Mouse (Mus musculus) hindbrain, embryonic 16.5 days (tissue): ENCODE results near the gene Syt13. TPM values are rescaled to one million over a fixed set of nuclear protein-coding genes. Genes with fewer than 3 reads are reported as not detected.
A peak's percentile ranks its signal among the peaks of the same experiment; 100 is the strongest.

Experiments
- ATAC-seq: fragments of 200-750 bp; cut with Nextera tagmentation; 2 replicates; pipeline ENCODE4 v1.8.0; 2017; ENCODE audit warnings: moderate TSS enrichment, moderate library complexity
- H3K27ac ChIP-seq: fragments of 300-500 bp; sonication (generic); 2 replicates; pipeline ENCODE4 v1.5.1; 2014; ENCODE audit warnings: low read depth, mild to moderate bottlenecking, control low read depth, low read length, moderate library complexity
- H3K27me3 ChIP-seq: fragments of 300-500 bp; sonication (generic); replicated peaks from 2 replicates; pipeline ENCODE4 v1.6.1; 2014; ENCODE audit warnings: low read length; ENCODE audit not compliant: control insufficient read depth, insufficient read depth
- H3K36me3 ChIP-seq: fragments of 300-500 bp; sonication (generic); 2 replicates; pipeline ENCODE4 v1.6.1; 2014; ENCODE audit warnings: mild to moderate bottlenecking, low read length, moderate library complexity, mixed read lengths; ENCODE audit not compliant: control insufficient read depth, insufficient read depth
- H3K4me1 ChIP-seq: fragments of 300-500 bp; sonication (generic); 2 replicates; pipeline ENCODE4 v1.6.1; 2014; ENCODE audit warnings: low read depth, low read length; ENCODE audit not compliant: control insufficient read depth, insufficient read depth
- H3K4me2 ChIP-seq: fragments of 300-500 bp; sonication (generic); 2 replicates; pipeline ENCODE4 v1.6.1; 2014; ENCODE audit warnings: mild to moderate bottlenecking, low read length, control low read depth, moderate library complexity
- H3K4me3 ChIP-seq: fragments of 300-500 bp; sonication (generic); 2 replicates; pipeline ENCODE4 v1.5.1; 2014; ENCODE audit warnings: mild to moderate bottlenecking, low read length, control low read depth, moderate library complexity
- H3K9ac ChIP-seq: fragments of 300-500 bp; sonication (generic); 2 replicates; pipeline ENCODE4 v1.6.1; 2014; ENCODE audit warnings: low read depth, mild to moderate bottlenecking, control low read depth, low read length, moderate library complexity
- H3K9me3 ChIP-seq: fragments of 300-500 bp; sonication (generic); 2 replicates; pipeline ENCODE4 v1.6.1; 2014; ENCODE audit warnings: mild to moderate bottlenecking, low read length, moderate library complexity; ENCODE audit not compliant: control insufficient read depth
- WGBS: fragments of 180-500 bp; shearing (Covaris S2); extraction: QIAGEN DNeasy Blood & Tissue Kit; methylation state at CpG from one replicate; pipeline ENCODE4 v1.1.7; 2014; 5-methylcytosine and 5-hydroxymethylcytosine counted together
- polyA plus RNA-seq: library from polyadenylated mRNA; unstranded; fragments of >200 nt; fragmentation: Nextera tagmentation; extraction: Ambion mirVana; gene quantifications from 2 replicates; pipeline ENCODE4 v1.2.1, GENCODE M21; 2015

Syt13 gene
- polyA plus RNA-seq, 1 experiment from 2014 or later, result 66.6 TPM

DNA sequence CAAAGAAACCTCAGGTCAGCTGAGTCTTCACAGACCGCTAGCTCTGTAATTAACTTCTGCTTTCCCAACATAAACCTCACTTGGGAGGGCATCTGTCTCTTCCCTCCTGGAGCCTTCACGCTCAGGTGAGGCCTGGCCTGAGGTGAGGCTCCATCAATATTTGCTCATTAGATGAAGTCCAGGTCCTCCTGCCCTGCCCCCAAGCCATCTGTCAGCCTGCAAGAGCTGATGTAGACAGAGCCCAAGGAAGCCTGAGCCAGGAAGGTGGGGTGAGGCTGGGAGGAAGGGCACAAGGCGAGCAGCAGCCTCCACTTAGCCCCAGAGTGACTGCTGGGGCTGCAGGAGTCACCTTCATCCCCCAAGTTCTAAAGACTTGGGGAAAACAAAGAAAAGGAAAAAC, 20.6 kb downstream of the Syt13 start:
- peak; percentile 48; the same call in 1 of the 2 replicates for ATAC-seq
- Histone ChIP-seq H3K4me1 (peaks cover 8% of the 10 kb centered on the region), H3K9ac (no peak overlapping the region), H3K27ac (no peak overlapping the region), H3K27me3 (no peaks in the 10 kb centered on the region), H3K36me3 (no peaks in the 10 kb centered on the region), H3K4me2 (no peak overlapping the region), H3K9me3 (no peaks in the 10 kb centered on the region), H3K4me3 (no peak overlapping the region)
- WGBS, result 50% methylated on average over 3 of the region's 3 CpGs

GRCm38 (mm10) chr2:92938063-92938462, 23.2 kb downstream of the Syt13 start:
- Histone ChIP-seq H3K27me3 (no peaks in the 10 kb centered on the region), H3K4me2 (no peak overlapping the region), H3K36me3 (no peaks in the 10 kb centered on the region; the same call in 1 of the 2 replicates), H3K9ac (no peak overlapping the region), H3K27ac (no peak overlapping the region), H3K4me1 (peaks cover 8% of the 10 kb centered on the region), H3K4me3 (no peak overlapping the region), H3K9me3 (no peaks in the 10 kb centered on the region)
- WGBS, result 75% methylated on average over 5 of the region's 5 CpGs
- ATAC-seq, result no peak

GRCm38 (mm10) chr2:92938827-92939226, 23.9 kb downstream of the Syt13 start:
- Histone ChIP-seq H3K4me3 (no peak overlapping the region), H3K9me3 (no peaks in the 10 kb centered on the region), H3K9ac (no peak overlapping the region), H3K27ac (no peak overlapping the region), H3K4me2 (no peak overlapping the region), H3K27me3 (no peaks in the 10 kb centered on the region), H3K36me3 (no peaks in the 10 kb centered on the region; the same call in 1 of the 2 replicates), H3K4me1 (peaks cover 8% of the 10 kb centered on the region)
- no peak for ATAC-seq
- 98% methylated on average over 6 of the region's 7 CpGs for WGBS

- no peak overlapping the region for H3K4me3 ChIP-seq
- H3K27me3 ChIP-seq, result no peaks in the 10 kb centered on the region
- no peak for ATAC-seq
- no peaks in the 10 kb centered on the region for H3K4me1 ChIP-seq
- H3K36me3 ChIP-seq, result no peaks in the 10 kb centered on the region; the same call in 1 of the 2 replicates
- 80% methylated on average over 9 of the region's 9 CpGs for WGBS
- no peak overlapping the region for H3K9ac ChIP-seq
- H3K4me2 ChIP-seq, result no peak overlapping the region
- H3K27ac ChIP-seq, result no peak overlapping the region
- H3K9me3 ChIP-seq, result no peaks in the 10 kb centered on the region
These were observed 26.1 kb downstream of the Syt13 start for GRCm38 (mm10) chr2:92940963-92941362.

GRCm38 (mm10) chr2:92941463-92941862, 26.6 kb downstream of the Syt13 start:
- 61% methylated on average over 3 of the region's 3 CpGs for WGBS
- H3K4me3 ChIP-seq, result no peak overlapping the region
- no peaks in the 10 kb centered on the region; the same call in 1 of the 2 replicates for H3K36me3 ChIP-seq
- ATAC-seq, result no peak
- no peak overlapping the region for H3K27ac ChIP-seq
- no peak overlapping the region for H3K4me2 ChIP-seq
- no peaks in the 10 kb centered on the region for H3K4me1 ChIP-seq
- no peaks in the 10 kb centered on the region for H3K27me3 ChIP-seq
- H3K9ac ChIP-seq, result no peak overlapping the region
- no peaks in the 10 kb centered on the region for H3K9me3 ChIP-seq

GRCm38 (mm10) chr2:92943406-92943805, 28.5 kb downstream of the Syt13 start:
- H3K4me1 ChIP-seq, result peaks cover 8% of the 10 kb centered on the region

DNA sequence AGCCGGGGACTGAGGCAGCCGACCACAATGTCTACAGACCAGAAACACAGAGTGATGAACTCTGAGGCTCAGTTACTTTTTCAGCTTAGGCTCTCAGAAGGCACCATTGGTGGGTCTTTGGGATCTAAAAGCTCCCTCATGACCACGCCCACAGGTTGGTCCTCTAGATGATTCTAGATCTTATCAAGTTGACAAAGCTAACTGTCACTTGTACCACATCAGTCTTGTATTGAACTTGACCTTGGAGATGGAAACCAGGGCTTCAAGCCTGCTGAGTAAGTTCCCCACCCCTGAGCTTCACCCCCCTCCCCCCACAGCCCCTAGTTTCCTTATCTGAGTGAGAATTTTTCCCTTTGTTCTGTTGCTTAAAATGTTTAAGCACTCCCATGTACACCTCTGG, 29.5 kb downstream of the Syt13 start:
- no peak overlapping the region for H3K9ac ChIP-seq
- H3K27me3 ChIP-seq, result no peaks in the 10 kb centered on the region
- 92% methylated on average over 3 of the region's 3 CpGs for WGBS
- no peak for ATAC-seq
- no peaks in the 10 kb centered on the region for H3K9me3 ChIP-seq
- no peaks in the 10 kb centered on the region; the same call in 1 of the 2 replicates for H3K36me3 ChIP-seq
- no peak overlapping the region for H3K4me2 ChIP-seq
- no peak overlapping the region for H3K27ac ChIP-seq
- peaks cover 14% of the 10 kb centered on the region for H3K4me1 ChIP-seq
- H3K4me3 ChIP-seq, result no peak overlapping the region

More at GRCm38 (mm10) chr2:92943406-92943805, 28.5 kb downstream of the Syt13 start:
- ATAC-seq, result no peak
- no peak overlapping the region for H3K9ac ChIP-seq
- H3K9me3 ChIP-seq, result no peaks in the 10 kb centered on the region
- WGBS, result 85% methylated on average over 3 of the region's 3 CpGs
- no peak overlapping the region for H3K4me2 ChIP-seq
- no peak overlapping the region for H3K27ac ChIP-seq
- no peaks in the 10 kb centered on the region; the same call in 1 of the 2 replicates for H3K36me3 ChIP-seq
- H3K27me3 ChIP-seq, result no peaks in the 10 kb centered on the region
- no peak overlapping the region for H3K4me3 ChIP-seq

GRCm38 (mm10) chr2:92945125-92945746, 30.3 kb downstream of the Syt13 start:
- H3K9me3 ChIP-seq, result no peaks in the 10 kb centered on the region
- no peak for ATAC-seq
- peaks cover 14% of the 10 kb centered on the region for H3K4me1 ChIP-seq
- WGBS, result 92% methylated on average over 11 of the region's 11 CpGs
- H3K4me3 ChIP-seq, result no peak overlapping the region
- H3K36me3 ChIP-seq, result no peaks in the 10 kb centered on the region; the same call in 1 of the 2 replicates
- H3K27ac ChIP-seq, result no peak overlapping the region
- no peaks in the 10 kb centered on the region for H3K27me3 ChIP-seq
- no peak overlapping the region for H3K4me2 ChIP-seq
- H3K9ac ChIP-seq, result no peak overlapping the region

DNA sequence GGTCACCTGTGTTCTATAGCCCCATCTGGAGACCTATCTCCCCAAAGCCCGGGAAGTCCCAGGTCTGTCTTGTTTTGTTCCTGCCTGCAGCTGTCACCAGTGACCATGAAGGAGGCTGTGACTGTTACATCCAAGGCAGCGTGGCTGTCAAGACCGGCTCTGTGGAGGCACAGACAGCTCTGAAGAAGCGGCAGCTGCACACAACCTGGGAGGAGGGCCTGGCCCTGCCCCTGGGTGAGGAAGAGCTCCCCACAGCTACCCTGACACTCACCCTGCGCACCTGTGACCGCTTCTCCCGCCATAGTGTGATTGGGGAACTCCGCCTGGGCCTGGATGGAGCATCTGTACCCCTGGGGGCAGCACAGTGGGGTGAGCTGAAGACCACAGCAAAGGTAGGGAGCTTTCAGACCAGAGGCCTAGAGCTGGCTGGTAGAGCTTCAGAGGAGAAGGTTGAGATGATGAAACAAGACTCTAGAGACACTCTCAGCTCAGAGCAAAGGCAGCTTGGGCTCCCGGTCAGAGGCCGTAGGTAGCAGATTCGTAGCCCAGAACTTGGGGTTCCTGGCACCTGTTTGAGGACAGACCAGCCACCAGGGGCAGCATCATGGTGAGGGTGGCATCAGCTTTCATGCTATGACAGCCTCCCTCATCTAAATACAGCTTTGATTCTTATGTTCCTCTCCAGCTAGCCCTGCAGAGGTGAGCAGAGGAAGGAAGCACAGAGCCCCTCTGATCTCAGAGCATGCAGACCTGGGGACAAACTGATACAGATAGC, 31.1 kb downstream of the Syt13 start:
- H3K4me1 ChIP-seq, result peaks cover 14% of the 10 kb centered on the region
- H3K4me2 ChIP-seq, result no peak overlapping the region
- H3K9me3 ChIP-seq, result no peaks in the 10 kb centered on the region
- H3K27ac ChIP-seq, result no peak overlapping the region
- H3K9ac ChIP-seq, result no peak overlapping the region
- H3K36me3 ChIP-seq, result no peaks in the 10 kb centered on the region; the same call in 1 of the 2 replicates
- 88% methylated on average over 11 of the region's 11 CpGs for WGBS
- no peaks in the 10 kb centered on the region for H3K27me3 ChIP-seq
- ATAC-seq, result no peak
- H3K4me3 ChIP-seq, result no peak overlapping the region
